Mouse (Mus musculus) T-cell, adult 66 days (primary cell): ENCODE measurements around the gene Gprasp2. TPM values are rescaled to one million over a fixed set of nuclear protein-coding genes. Genes with fewer than 3 reads are reported as not detected.

Experiments
- total RNA-seq, 2 experiments: library from RNA; stranded (reverse); gene quantifications; 3 replicates in 1 of 2; 4 replicates in 1 of 2; pipeline ENCODE4 v1.2.4; 2023

Gene Gprasp2
- 10 to 100 TPM; 15.7 to 19.9 TPM for total RNA-seq

DNA sequence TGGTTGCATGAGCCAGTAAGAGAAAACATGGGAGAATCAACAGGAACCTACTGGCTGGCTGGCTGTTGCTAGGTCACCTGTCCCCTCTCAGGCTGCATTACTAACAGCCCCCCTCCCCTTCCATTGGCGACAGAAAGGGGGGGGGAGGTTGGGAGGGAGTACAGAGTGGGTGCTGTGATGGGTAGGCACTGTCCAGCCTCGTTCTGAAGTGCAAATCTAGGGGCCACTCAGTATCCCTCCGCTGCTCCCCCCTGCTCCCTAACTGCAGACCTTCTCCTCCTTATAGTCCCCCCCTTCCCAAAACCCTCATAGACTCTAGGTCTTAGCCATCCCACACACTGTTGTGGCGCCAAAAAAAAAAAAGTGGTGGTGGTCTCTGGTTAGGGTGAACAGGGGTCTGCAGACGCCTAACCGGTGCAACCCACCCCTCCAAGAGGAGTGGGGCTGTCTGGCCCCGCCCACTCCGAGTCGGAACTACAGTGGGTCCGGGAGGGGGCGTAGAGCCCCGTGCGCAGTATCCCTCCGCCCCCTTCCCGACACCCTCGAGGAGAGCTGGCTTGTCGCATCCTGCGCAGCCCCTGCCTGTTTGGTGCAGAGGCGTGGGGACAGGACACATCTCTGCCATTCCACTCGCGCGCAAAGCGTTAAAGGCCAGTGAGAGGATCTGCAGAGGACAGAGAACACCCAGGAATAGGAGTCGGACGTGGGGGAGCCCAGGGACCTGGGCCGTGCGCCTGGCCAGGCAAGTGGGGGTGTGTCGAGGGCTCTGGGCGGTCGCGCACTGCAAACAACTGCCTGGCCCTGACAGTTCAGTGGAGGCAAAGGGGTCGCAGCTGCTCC is at the start of gene Gprasp2:
TSS of gene Gprasp2 (plus strand) at position 514 of the 840 bp plus-strand sequence.

DNA sequence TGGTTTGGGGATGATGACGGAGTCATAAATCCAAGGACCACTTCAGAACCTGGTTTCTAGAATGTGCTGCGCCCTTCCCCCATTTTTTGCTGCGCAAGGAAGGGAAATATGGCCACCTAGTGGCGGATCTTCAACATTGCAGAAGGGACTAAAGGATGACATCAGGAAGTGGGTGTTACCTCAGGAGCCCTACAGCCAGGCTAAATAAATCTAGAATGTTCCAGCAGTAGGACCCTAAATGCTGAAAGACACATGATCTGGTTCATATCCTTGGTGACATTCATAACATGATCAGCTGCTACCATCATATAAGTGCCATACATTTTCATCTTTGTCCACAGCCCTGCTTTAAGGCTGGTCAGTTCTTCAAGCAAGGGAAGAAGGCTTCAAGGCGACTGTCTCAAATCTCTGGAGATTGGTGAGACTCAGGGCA is 41.6 kb upstream of the Gprasp2 start, which contains the start of gene Bhlhb9:
TSS of gene Bhlhb9 (plus strand) at position 383 of the 433 bp plus-strand sequence.

Other genes with a start within 250 kb of the Gprasp2 start
- not detected for gene Nxf7, start 240.3 kb upstream of the Gprasp2 start, total RNA-seq
- not detected for gene Prame, start 211.3 kb upstream of the Gprasp2 start, total RNA-seq
- gene Tcp11x2, start 145.2 kb upstream of the Gprasp2 start, total RNA-seq, result not detected
- gene Tmsb15a, start 113.8 kb upstream of the Gprasp2 start, total RNA-seq, result not detected
- gene Armcx5, start 96.3 kb upstream of the Gprasp2 start, total RNA-seq, result 10 to 100 TPM; 35.6 to 42.4 TPM
- 10 to 100 TPM; 59.1 to 65.7 TPM for gene Gprasp1, start 96.3 kb upstream of the Gprasp2 start, total RNA-seq
- gene Bhlhb9, start 41.4 kb upstream of the Gprasp2 start, total RNA-seq, result 10 to 100 TPM; 20.5 to 24.5 TPM
- 1 to 10 TPM; 2.1 to 3.3 TPM for gene Arxes2, start 154.8 kb downstream of the Gprasp2 start, total RNA-seq
- gene Arxes1, start 194.3 kb downstream of the Gprasp2 start, total RNA-seq, result not detected
- 1 to 10 TPM; 2.3 to 2.4 TPM for gene Bex2, start 229.2 kb downstream of the Gprasp2 start, total RNA-seq
- gene Nxf3, start 246.2 kb downstream of the Gprasp2 start, total RNA-seq, result not detected